Mouse (Mus musculus) heart, adult 2 months (tissue): ENCODE data around the gene Nudt4. TPM values are rescaled to one million over a fixed set of nuclear protein-coding genes. Genes with fewer than 3 reads are reported as not detected.
A peak's percentile ranks its signal among the peaks of the same experiment; 100 is the strongest.

Experiments
- DNase-seq, 2 experiments: peaks; one replicate each; pipeline ENCODE4 v3.0.0; 2021
- H3K27ac ChIP-seq: fragments of 200-600 bp; 2 replicates; pipeline ENCODE4 v1.8.1; 2022
- H3K27me3 ChIP-seq: fragments of 200-500 bp; 2 replicates; pipeline ENCODE4 v1.6.1; 2012; ENCODE audit warnings: mild to moderate bottlenecking, low read length, inconsistent platforms, mixed read lengths; ENCODE audit not compliant: control insufficient read depth, insufficient read depth
- H3K36me3 ChIP-seq: fragments of 200-500 bp; 2 replicates; pipeline ENCODE4 v1.6.1; 2012; ENCODE audit warnings: low read length, inconsistent platforms; ENCODE audit not compliant: control insufficient read depth, insufficient read depth
- H3K4me1 ChIP-seq: fragments of 200-500 bp; 2 replicates; pipeline ENCODE4 v1.6.1; 2011; ENCODE audit warnings: low read length; ENCODE audit not compliant: control insufficient read depth, insufficient read depth
- H3K4me3 ChIP-seq: fragments of 200-600 bp; 2 replicates; pipeline ENCODE4 v1.8.1; 2022
- H3K79me2 ChIP-seq: fragments of 200-500 bp; replicated peaks from 2 replicates; pipeline ENCODE4 v1.6.1; 2012; ENCODE audit warnings: mild to moderate bottlenecking, inconsistent platforms, low read length, moderate library complexity, mixed read lengths; ENCODE audit not compliant: control insufficient read depth, insufficient read depth
- H3K9ac ChIP-seq: fragments of 200-500 bp; 2 replicates; pipeline ENCODE4 v1.6.1; 2012; ENCODE audit warnings: low read depth, mild to moderate bottlenecking, control low read depth, inconsistent platforms, low read length, mixed read lengths
- CTCF ChIP-seq: fragments of 200-600 bp; IDR thresholded peaks from 2 replicates; pipeline ENCODE4 v1.8.1; 2022; ENCODE audit warnings: antibody characterized with exemption, mild to moderate bottlenecking, moderate library complexity
- EP300 ChIP-seq: fragments of 200-500 bp; IDR thresholded peaks from 2 replicates; pipeline ENCODE4 v1.6.1; 2011; ENCODE audit warnings: low read depth, low read length, control low read depth; ENCODE audit not compliant: insufficient read depth
- POLR2A ChIP-seq: fragments of 200-500 bp; IDR thresholded peaks from 2 replicates; pipeline ENCODE4 v1.6.1; 2011; ENCODE audit warnings: mild to moderate bottlenecking, low read depth, low read length, control low read depth; ENCODE audit not compliant: insufficient read depth
- WGBS: fragments of 180-500 bp; shearing (Covaris S2); methylation state at CpG from one replicate; pipeline ENCODE4 v1.1.7; 2018; 5-methylcytosine and 5-hydroxymethylcytosine counted together
- intact Hi-C: fragments of 180-260 bp; cut with DNase I; formaldehyde crosslinking; loops from one replicate; pipeline ENCODE4 v1.15.1; 2025
- polyA plus RNA-seq: library from polyadenylated mRNA; depleted of rRNA; stranded (reverse); fragments of >200 nt; gene quantifications from 2 replicates; pipeline ENCODE4 v1.2.3, GENCODE M21; 2012
- total RNA-seq, 2 experiments: library from RNA; stranded (reverse); gene quantifications; 2 replicates each; pipeline ENCODE4 v1.2.3; 2021

Gene Nudt4
- total and polyA plus RNA-seq, 3 experiments = 48.8 to 349 (median 328) TPM

DNA sequence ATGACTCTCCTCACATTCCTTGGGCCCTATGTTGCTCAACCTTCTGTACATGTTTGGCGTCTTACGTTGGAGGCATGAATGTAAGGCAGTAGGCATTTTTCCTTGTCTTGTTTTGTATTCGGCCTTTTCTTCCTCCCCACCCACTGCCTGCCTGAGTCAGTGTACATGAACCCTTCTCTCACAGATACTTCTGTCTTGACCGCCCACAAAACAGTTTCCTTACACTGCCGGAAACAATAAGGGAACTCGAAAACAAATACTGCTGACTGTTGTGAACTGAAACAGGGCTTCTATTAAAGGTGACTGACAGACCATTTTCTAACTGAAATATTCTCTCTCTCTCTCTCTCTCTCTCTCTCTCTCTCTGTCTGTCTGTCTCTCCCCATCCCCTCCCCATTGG, 55.2 kb downstream of the Nudt4 start:
- H3K27me3 ChIP-seq = no peaks in the 10 kb centered on the region
- no peak overlapping the region for H3K9ac ChIP-seq
- H3K27ac ChIP-seq = peak overlapping the region; percentile 13
- DNase-seq = no peak
- TF ChIP-seq POLR2A (no peak), EP300 (no peak), CTCF (no peak)
- H3K4me1 ChIP-seq = peaks cover 8% of the 10 kb centered on the region
- no peaks in the 10 kb centered on the region for H3K79me2 ChIP-seq
- 38% methylated on average over 6 of the region's 6 CpGs for WGBS
- no peaks in the 10 kb centered on the region for H3K36me3 ChIP-seq
- intact Hi-C loops = no loop called here
- no peak overlapping the region for H3K4me3 ChIP-seq

DNA sequence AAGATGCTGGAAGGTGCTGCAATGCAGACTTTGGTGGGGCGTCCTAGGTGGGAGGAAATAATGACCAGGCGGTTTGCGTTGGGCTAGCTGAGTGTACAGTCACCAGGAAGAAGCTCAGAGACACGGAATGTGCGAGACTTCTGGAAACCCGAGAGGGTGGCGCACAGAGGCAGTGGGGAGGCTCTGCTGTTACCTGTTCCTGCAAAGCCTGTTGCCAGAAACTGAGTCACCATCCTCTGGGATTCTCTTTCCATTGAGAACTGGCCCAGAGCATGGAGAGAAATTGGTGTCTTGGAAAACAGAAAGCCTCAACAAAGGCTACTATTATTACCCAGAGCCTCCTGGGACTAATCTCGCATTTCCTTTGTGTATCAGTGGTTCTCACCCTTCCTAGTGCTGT, 55.8 kb downstream of the Nudt4 start:
- WGBS = 35% methylated on average over 8 of the region's 8 CpGs
- no peak for DNase-seq
- Histone ChIP-seq H3K27ac (peak overlapping the region; percentile 10), H3K79me2 (no peaks in the 10 kb centered on the region), H3K27me3 (no peaks in the 10 kb centered on the region), H3K36me3 (no peaks in the 10 kb centered on the region), H3K4me1 (peaks cover 8% of the 10 kb centered on the region), H3K4me3 (no peak overlapping the region), H3K9ac (peak overlapping the region; percentile 15; the same call in 1 of the 2 replicates)
- TF ChIP-seq POLR2A = no peak
- TF ChIP-seq EP300 = no peak
- no peak for TF ChIP-seq CTCF
- intact Hi-C loops = no loop called here

DNA sequence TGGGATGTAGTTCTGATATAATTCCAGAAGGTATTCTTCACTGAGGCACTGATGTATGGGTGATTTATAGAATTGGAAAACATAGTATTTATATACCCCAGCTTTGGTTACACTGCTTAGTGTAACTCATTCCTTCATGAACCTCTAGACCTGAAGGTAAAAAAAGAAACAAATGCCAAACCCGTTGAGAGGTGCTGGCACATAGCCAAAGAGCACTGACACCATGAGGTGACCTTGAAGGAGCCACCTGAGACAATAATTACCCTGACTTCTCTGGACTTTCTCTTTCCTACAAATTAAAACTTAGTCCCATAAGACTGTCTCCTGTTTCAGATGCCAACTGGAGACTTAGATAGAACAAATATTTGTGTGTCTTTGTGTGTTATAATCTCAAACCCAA, 59.6 kb downstream of the Nudt4 start:
- H3K9ac ChIP-seq = no peak overlapping the region
- intact Hi-C loops = loop anchor here (5.0 kb wide), 2 partner anchors 43 to 433 kb away; no protein-coding TSS in a partner anchor
- TF ChIP-seq POLR2A (no peak), EP300 (no peak), CTCF (no peak)
- 9% methylated on average over 1 of the region's 1 CpGs for WGBS
- no peak overlapping the region for H3K4me3 ChIP-seq
- H3K36me3 ChIP-seq = peaks cover 2% of the 10 kb centered on the region; the same call in 1 of the 2 replicates
- no peak overlapping the region for H3K27ac ChIP-seq
- H3K79me2 ChIP-seq = no peaks in the 10 kb centered on the region
- no peak for DNase-seq
- no peaks in the 10 kb centered on the region for H3K27me3 ChIP-seq
- peaks cover 8% of the 10 kb centered on the region for H3K4me1 ChIP-seq

DNA sequence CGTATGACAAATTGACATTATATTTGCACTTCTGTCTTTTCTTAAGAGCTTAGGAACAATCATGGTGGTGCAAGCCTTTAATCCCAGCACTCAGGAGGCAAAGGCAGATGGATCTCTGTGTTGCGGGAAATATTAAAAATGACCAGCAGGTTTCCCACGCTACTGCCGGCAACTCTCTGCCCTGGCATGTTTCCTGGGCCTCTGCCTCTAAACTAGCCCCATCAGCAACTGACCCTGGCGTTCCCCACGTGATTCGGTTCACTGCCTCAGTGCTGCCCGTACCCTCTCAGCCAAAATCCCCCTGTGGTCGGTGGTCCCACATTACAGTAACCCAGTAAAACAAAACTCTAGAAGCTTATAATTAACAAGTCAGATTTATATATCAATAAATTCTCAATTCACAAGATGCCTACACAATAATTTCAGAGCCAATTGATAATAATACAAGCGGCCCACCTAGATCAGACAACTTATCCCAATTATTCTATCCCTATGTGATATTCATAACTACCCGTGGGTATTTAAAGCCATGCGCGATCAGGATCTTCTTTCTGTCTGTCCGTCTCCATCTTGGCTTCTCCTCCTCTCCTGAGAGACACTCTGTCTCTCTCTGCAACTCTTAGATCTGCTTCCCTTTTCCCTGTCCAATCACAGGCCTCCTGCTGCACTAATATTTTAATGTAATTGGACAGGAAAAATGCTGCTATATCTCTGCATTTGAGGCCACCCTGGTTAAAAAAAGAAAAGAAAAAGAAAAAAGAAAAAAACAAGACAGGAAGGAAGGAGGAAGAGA, 60.3 kb downstream of the Nudt4 start:
- Histone ChIP-seq H3K27ac (no peak overlapping the region), H3K36me3 (peaks cover 5% of the 10 kb centered on the region; the same call in 1 of the 2 replicates), H3K27me3 (no peaks in the 10 kb centered on the region), H3K4me1 (peaks cover 6% of the 10 kb centered on the region), H3K79me2 (no peaks in the 10 kb centered on the region), H3K4me3 (no peak overlapping the region), H3K9ac (no peak overlapping the region)
- no peak for DNase-seq
- 84% methylated on average over 14 of the region's 14 CpGs for WGBS
- TF ChIP-seq CTCF = no peak
- intact Hi-C loops = loop anchor here (5.0 kb wide), 2 partner anchors 44 to 434 kb away; no protein-coding TSS in a partner anchor

DNA sequence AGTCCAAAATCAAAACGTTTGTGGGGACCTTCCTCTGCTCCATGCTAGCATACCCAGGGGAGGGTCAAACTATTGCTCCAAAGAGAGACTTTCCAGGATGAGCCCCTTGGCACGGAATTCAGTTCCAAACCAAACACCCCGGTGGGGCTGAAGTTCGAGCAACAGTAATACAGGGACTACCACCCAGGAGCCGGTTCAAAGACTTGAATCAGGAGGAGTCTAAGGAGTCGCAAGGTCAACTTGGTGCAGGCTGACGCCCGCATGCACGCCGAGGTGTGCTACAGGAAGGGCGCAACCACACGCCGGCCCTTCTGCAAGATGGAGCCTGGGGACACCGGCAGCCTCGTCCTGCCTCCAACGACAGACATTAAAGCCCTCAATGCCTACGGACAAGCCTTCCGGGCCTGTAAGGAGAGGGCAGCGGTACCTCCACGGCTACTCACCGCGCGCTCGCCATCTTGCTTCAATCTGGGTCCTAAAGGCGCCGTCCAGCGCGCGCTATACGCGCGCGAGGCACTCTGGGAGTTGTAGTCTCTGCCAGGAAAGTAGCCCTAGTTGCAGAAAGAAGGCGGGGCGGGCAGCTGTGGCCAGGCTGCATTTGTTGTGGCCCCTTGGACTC, 62.4 kb downstream of the Nudt4 start, which contains the start of gene Mrpl42:
TSS of gene Mrpl42 (minus strand) at position 478 of the 619 bp plus-strand sequence.
- Histone ChIP-seq H3K4me3 (peak within 1 kb of the TSS; percentile 74), H3K27ac (peak within 1 kb of the TSS; percentile 92), H3K4me1 (peaks cover 2% of the 10 kb centered on the region; the same call in 1 of the 2 replicates), H3K9ac (peak within 1 kb of the TSS; percentile 78), H3K79me2 (no peaks in the 10 kb centered on the region), H3K36me3 (peaks cover 5% of the 10 kb centered on the region; the same call in 1 of the 2 replicates), H3K27me3 (no peaks in the 10 kb centered on the region)
- under 1% methylated on average over 35 of the region's 35 CpGs for WGBS
- peak; percentile 89 for DNase-seq
- TF ChIP-seq EP300 (peak; percentile 66), CTCF (0 out of 2 replicates have a peak, but pooled peaks have one; percentile 3), POLR2A (peak; percentile 91)
- intact Hi-C loops = loop anchor here (2.0 to 5.0 kb wide), 3 partner anchors 13 to 436 kb away; partner anchors contain the start of gene Ube2n
